Mouse (Mus musculus) yolk sac, embryonic 10.5 days (tissue): Measurements from ENCODE around the gene Zfp280c.

ENCODE experiments used
- DNase-seq: peaks from one replicate; pipeline ENCODE4 v3.0.0-alpha.2; 2017; ENCODE audit warnings: low spot score

Gene Zfp280c

GRCm38 (mm10) chrX:48594099-48594760 lies at the start of gene Zfp280c:
Gene Zfp280c (minus strand): TSS chrX:48594504.
- peak; percentile 77 for DNase-seq

GRCm38 (mm10) chrX:48637032-48637431 lies 42.7 kb upstream of the Zfp280c start:
- no peak for DNase-seq

DNA sequence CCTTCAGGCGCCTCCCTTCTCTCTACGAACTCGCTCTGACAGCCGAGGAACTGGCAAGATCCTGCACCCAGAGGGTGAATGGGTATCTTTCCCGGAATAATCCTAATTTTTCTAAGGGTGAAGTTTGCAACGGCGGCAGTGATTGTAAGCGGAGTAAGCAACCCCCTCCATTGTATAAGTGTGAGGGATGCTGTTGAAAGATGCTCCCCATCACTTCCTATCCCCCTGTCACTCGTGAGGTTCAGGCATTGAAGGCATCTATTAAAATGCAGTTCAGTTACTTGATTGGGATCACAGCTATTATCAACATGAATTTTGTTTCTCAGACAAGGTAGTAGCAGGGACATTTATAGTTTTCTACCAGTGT lies 29.7 kb upstream of the Zfp280c start:
- DNase-seq, result no peak

GRCm38 (mm10) chrX:48623379-48624053 lies 29.2 kb upstream of the Zfp280c start, which contains the start of gene Slc25a14:
Gene Slc25a14 (plus strand): TSS chrX:48623413.
- DNase-seq, result peak; percentile 86

DNA sequence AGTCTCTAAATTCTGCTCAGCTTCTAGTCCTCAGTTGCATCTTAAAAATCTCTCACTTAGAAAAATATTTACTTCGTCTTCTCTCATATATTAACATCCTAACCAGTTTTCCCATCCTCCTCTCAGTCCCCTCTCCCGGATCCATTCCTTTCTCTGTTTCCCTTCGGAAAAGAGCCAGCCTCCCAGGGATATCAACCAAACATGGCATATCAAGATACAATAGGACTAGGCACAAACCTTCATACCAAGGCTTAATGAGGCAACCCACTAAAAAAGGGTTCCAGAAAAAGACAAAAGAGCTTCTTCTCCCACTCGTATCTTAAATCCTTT lies 28.7 kb upstream of the Zfp280c start:
- no peak for DNase-seq

GRCm38 (mm10) chrX:48604872-48605271 lies 10.6 kb upstream of the Zfp280c start:
- DNase-seq, result no peak

GRCm38 (mm10) chrX:48596906-48597305 lies 2.6 kb upstream of the Zfp280c start:
- no peak for DNase-seq

DNA sequence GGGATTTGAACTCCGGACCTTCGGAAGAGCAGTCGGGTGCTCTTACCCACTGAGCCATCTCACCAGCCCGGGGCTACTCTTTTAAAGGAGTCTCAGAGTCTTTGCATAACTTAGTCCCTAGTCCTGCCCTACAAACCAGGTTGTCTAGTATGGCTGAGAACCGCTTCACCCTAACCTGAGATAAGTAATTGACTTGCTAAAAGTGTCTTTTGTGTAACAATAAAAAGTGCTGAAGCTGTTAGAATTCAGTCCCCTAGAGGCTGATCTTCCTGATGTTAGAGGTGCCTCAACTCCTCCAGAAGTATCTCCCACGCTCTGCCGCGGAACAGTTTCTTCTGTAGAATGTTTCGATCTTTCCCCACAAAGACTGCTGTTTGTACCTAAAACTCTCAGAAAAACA lies 1.7 kb upstream of the Zfp280c start:
- DNase-seq, result no peak

GRCm38 (mm10) chrX:48593721-48594098 lies 594 bp downstream of the Zfp280c start:
- no peak for DNase-seq

- no peak for DNase-seq
These were observed 11.0 kb downstream of the Zfp280c start for GRCm38 (mm10) chrX:48583332-48583731.

- peak; percentile 19 for DNase-seq
These were observed 62.1 kb downstream of the Zfp280c start for GRCm38 (mm10) chrX:48532175-48532574.

GRCm38 (mm10) chrX:48526435-48526834 lies 67.9 kb downstream of the Zfp280c start:
- no peak for DNase-seq

DNA sequence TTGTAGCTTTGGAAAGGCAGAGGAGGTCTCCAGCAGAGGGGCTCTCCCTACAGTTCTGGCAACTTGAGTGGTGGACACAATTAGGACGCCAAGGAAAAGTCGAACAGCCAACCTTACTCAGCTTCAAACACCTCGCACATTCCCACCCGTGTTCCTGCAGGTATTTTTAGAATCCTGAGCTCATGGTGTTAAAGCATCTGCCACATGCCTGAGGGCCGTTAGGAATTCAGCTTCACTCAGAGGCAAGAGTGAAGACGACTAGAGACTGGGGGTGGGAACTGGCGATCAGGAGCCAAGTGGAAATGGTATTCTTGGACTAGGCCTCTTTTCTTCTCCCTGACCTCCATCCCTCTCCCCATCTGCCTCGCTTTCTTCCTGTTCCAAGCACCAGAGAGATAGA lies 68.4 kb downstream of the Zfp280c start:
- DNase-seq, result no peak

DNA sequence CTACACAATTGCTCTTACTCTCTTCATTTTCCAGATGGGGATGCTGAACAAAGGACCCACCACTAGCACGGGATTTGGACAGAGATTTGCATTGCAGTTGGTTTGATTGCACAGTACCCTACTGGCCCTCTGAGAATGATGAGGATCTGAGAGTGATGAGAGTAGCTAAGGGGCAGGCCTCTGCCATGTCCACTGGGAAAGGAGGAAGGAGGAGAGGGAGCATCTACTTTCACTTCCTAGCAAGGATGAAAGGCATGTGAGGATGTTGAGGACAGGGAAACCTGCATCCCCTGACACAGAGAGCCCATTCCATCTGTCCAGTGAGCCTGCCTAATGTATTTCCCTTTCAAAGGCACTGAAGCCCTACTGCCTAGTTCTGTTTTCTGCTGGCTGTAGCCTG lies 69.0 kb downstream of the Zfp280c start:
- no peak for DNase-seq

DNA sequence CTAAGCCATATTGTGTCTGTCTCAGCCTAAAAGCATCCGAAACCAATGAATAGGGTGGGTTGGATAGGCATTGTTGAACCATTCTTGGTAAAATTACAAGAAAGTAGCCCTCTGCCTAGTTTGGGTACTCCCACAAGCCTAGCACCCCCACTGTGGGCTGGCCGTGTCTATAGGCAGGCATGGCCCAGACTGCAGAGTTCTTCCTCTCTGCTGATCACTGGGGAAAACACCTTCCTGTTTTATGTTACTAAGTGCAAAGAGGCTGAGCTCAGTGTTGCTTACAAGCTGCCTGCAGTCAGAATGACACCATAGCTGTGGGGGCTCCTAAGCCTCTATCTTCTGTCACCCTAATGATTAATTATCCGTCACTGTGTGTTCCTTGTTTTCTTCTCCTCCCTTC lies 70.8 kb downstream of the Zfp280c start:
- no peak for DNase-seq

- no peak for DNase-seq
These were observed 72.7 kb downstream of the Zfp280c start for GRCm38 (mm10) chrX:48521651-48522050.

- no peak for DNase-seq
These were observed 74.7 kb downstream of the Zfp280c start for GRCm38 (mm10) chrX:48519549-48520085.

GRCm38 (mm10) chrX:48518808-48519548 lies 75.3 kb downstream of the Zfp280c start, which contains the start of gene Rab33a:
Gene Rab33a (plus strand): TSS chrX:48519285.
- no peak for DNase-seq

DNA sequence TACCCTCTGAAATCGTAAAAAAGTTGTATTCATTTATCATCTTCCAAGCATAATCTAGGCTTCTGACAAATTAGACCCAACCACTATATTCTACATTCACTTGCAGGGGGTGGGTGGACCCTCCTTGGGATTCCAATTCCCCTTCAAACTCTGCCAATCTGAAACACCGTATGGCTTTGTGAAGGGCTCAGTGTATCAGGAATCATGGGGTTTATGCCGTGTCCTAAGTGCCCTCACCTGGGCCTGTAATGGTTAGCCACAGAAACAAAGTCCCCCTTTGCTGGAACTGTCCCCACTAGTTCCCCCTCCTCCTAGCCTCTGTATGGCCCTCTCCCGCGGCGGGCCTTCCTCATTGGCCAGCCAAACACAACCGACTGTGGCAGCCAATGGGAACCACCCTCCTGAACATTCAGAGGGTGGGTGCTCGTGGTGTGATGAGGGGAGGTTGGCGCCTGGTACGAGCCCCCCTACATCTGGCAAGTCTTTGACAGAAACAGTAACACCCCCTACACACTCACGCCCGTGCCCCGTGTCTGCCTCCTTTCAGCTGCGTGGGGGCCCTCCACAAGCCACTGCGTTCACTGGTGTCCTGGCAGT lies 76.0 kb downstream of the Zfp280c start:
- peak; percentile 1 for DNase-seq

DNA sequence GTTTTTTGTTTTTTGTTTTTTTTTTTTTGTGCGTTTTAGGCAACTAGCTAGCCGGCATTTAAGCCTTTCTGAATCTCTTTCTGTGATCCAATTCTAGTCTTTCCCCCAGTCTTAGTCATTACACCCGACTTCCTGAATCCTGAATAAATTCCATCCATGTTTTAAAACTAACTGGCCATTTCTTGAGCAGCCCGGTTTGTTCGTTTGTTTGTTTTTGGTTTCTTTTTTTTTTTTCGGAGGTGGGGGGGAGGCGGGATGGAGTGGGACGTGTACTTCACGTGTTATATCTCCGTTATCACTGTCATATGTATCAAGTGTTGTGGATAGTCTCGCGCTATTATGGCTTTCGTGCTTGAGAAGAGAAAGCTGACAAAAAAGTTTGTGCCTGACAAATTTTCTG lies 80.5 kb downstream of the Zfp280c start:
- DNase-seq, result peak; percentile 5

DNA sequence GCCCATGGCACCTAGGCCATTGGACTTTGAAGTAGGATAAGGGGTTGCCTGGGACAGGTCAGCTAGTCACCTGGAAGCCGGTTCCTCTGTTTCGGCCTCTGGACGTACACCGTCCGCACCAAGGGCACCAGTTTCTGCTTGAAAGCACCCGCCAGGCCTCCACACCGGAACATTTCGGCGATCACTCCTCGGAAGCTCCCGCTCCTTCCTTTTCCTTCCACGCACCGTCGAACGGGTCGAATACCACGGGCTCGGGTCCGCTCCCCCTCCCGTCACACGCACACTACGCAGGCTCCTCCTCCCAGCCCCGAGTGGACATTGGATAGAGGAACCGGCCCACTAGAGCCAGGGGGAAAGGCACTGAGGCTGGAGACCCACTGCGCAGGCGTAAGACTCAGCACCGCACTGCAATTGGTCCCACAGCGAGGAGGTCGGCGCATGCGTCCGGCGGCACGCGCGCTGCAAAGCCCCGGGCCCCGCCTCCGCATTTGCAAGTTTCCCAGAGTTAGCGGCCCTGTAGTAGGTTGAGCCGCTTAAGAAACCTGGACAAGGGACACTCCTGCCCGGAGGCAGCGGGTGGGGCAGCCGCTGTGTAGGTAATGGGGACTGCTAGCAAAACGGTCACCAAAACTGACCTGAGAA lies 81.0 kb downstream of the Zfp280c start, which contains the start of gene Aifm1:
Aifm1 (minus strand) TSS at position 398 of the 642 bp plus-strand sequence.
- peak; percentile 91 for DNase-seq

GRCm38 (mm10) chrX:48493763-48494162 lies 100.5 kb downstream of the Zfp280c start:
- no peak for DNase-seq
